Mouse (Mus musculus): Measurements from ENCODE around the gene Fat3. TPM values are rescaled to one million over a fixed set of nuclear protein-coding genes. Genes with fewer than 3 reads are reported as not detected.

The Fat3 gene
- polyA plus RNA-seq (2017; shearing (Covaris generic)), result 0.61 TPM

DNA sequence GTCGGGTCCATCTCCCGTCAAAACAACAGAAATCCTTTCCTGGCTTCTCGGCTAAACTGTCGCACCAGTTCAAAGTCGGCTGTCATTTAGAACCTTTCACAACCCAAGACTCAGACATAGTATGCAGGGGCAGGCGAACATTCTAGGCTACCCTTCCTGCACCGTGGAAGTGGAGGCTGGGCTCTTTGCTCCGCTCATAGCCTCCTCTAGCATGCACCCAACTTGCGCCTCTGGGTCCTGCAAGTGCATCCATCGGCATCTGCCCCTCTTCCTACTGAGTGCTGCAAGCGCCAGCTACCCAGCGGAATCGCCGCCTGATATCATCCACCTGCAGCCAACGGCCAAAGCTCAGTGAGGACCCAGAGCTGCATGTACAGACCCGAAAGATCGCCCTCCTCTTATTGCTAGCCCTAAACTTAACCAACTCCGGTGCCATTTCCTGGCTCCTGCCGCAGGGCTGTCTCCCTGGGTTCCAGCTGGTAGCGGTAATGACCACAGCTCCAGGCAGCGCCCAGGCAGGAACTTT, at the start of gene Fat3:
Gene Fat3 (minus strand): TSS at position 100 of the 526 bp plus-strand sequence.

GRCm38 (mm10) chr9:15874506-15875160, 626.5 kb downstream of the Fat3 start, which contains the start of gene Mtnr1b:
Gene Mtnr1b (minus strand): TSS chr9:15874556.

Measured in effector memory CD4-positive, alpha-beta T cell, adult 7 months (primary cell).